Mouse (Mus musculus): ENCODE data around the gene Efhd1. TPM values are rescaled to one million over a fixed set of nuclear protein-coding genes. Genes with fewer than 3 reads are reported as not detected.

The Efhd1 gene
- total and polyA plus RNA-seq, 2 experiments from 2014 or later: 1.3 to 2.2 TPM

DNA sequence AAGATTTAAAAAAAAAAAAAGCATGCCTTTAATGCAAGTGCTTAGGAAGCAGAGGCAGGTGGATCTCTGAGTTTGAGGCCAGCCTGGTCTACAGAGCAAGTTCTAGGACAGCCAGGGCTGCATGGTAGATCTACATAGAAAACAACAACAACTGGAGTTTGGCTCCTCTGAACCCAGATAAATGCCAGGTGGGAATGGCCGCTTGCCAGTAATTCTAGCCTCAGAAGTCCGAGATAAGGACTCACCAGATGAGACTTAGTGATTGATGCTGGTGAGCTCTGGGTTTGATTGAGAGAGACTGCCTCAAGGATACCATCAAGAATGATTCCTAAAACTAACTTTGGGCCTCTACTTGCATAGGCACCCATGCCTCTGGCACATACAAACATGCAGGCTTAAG, 86.4 kb downstream of the Efhd1 start:
- TF ChIP-seq CTCF (IDR thresholded peaks at IDR 0.05; ENCODE audit: low read depth): no peak
- H3K9me3 ChIP-seq (ENCODE audit: low read length): no peaks in the 10 kb centered on the region
- H3K4me3 ChIP-seq (ENCODE audit: low read depth, low read length): no peak overlapping the region
- no peak overlapping the region for H3K9ac ChIP-seq
- no peak overlapping the region for H3K27ac ChIP-seq (ENCODE audit: low read depth, low read length)
- ATAC-seq (no peak), DNase-seq (no peak)
- H3K27me3 ChIP-seq (ENCODE audit: insufficient read depth, low read length): no peaks in the 10 kb centered on the region
- 93% methylated on average over 2 of the region's 2 CpGs for WGBS
- H3K4me1 ChIP-seq (ENCODE audit: insufficient read depth): no peaks in the 10 kb centered on the region
- peaks cover 4% of the 10 kb centered on the region for H3K36me3 ChIP-seq (ENCODE audit: insufficient read depth)
- H3K4me2 ChIP-seq (ENCODE audit: low read depth): no peak overlapping the region

DNA sequence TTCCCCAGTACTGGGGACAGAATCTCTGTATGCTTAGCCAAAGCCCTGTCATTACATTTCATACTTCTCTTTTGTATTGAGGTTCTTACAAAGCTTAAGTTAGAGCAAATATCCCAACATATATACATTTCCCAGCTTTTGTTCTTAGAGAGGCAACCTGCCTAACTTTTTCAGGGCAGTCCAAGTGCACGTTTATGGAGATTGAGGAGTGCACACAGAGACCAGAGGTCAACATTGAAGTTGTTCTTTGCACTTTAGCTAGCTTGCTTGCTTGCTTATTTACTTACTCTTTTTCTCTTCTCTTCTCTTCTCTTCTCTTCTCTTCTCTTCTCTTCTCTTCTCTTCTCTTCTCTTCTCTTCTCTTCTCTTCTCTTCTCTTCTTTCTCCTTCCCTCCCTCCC, 96.1 kb downstream of the Efhd1 start:
- ATAC-seq (no peak), DNase-seq (no peak)
- Histone ChIP-seq H3K4me1 (ENCODE audit: insufficient read depth) (no peaks in the 10 kb centered on the region), H3K36me3 (ENCODE audit: insufficient read depth) (peaks cover 11% of the 10 kb centered on the region), H3K9me3 (ENCODE audit: low read length) (no peaks in the 10 kb centered on the region), H3K4me2 (ENCODE audit: low read depth) (no peak overlapping the region), H3K9ac (no peak overlapping the region), H3K4me3 (ENCODE audit: low read depth, low read length) (no peak overlapping the region), H3K27me3 (ENCODE audit: insufficient read depth, low read length) (no peaks in the 10 kb centered on the region), H3K27ac (ENCODE audit: low read depth, low read length) (no peak overlapping the region)
- 74% methylated on average over 1 of the region's 1 CpGs for WGBS
- no peak for TF ChIP-seq CTCF (IDR thresholded peaks at IDR 0.05; ENCODE audit: low read depth)

Other genes starting within 250 kb of the Efhd1 start
- gene Alppl2, start 174.4 kb upstream of the Efhd1 start, total RNA-seq (2014; rRNA removed): not detected in 2 replicates
- gene Alppl2, start 174.4 kb upstream of the Efhd1 start, polyA plus RNA-seq (2015; fragmentation: Nextera tagmentation; extraction: Ambion mirVana): not detected in 2 replicates
- not detected in 2 replicates for gene Alpi, start 162.8 kb upstream of the Efhd1 start, total RNA-seq (2014; rRNA removed)
- gene Alpi, start 162.8 kb upstream of the Efhd1 start, polyA plus RNA-seq (2015; fragmentation: Nextera tagmentation; extraction: Ambion mirVana): not detected in 2 replicates
- gene Akp3, start 139.4 kb upstream of the Efhd1 start, total RNA-seq (2014; rRNA removed): not detected in 2 replicates
- gene Akp3, start 139.4 kb upstream of the Efhd1 start, polyA plus RNA-seq (2015; fragmentation: Nextera tagmentation; extraction: Ambion mirVana): not detected in 2 replicates
- gene Ecel1, start 107.8 kb upstream of the Efhd1 start, total RNA-seq (2014; rRNA removed): 19.1 and 36.1 TPM in 2 replicates
- 17.8 and 28.5 TPM in 2 replicates for gene Ecel1, start 107.8 kb upstream of the Efhd1 start, polyA plus RNA-seq (2015; fragmentation: Nextera tagmentation; extraction: Ambion mirVana)
- gene Prss56, start 81.0 kb upstream of the Efhd1 start, total RNA-seq (2014; rRNA removed): 3.1 and 4.0 TPM in 2 replicates
- 2.5 and 4.3 TPM in 2 replicates for gene Prss56, start 81.0 kb upstream of the Efhd1 start, polyA plus RNA-seq (2015; fragmentation: Nextera tagmentation; extraction: Ambion mirVana)
- not detected in 2 replicates for gene Chrnd, start 73.8 kb upstream of the Efhd1 start, total RNA-seq (2014; rRNA removed)
- gene Chrnd, start 73.8 kb upstream of the Efhd1 start, polyA plus RNA-seq (2015; fragmentation: Nextera tagmentation; extraction: Ambion mirVana): not detected in 2 replicates
- gene Chrng, start 59.7 kb upstream of the Efhd1 start, total RNA-seq (2014; rRNA removed): not detected in 2 replicates
- not detected in 2 replicates for gene Chrng, start 59.7 kb upstream of the Efhd1 start, polyA plus RNA-seq (2015; fragmentation: Nextera tagmentation; extraction: Ambion mirVana)
- 71.5 and 81.7 TPM in 2 replicates for gene Eif4e2, start 50.4 kb upstream of the Efhd1 start, total RNA-seq (2014; rRNA removed)
- gene Eif4e2, start 50.4 kb upstream of the Efhd1 start, polyA plus RNA-seq (2015; fragmentation: Nextera tagmentation; extraction: Ambion mirVana): 77.6 and 87.5 TPM in 2 replicates
- 69.0 and 73.4 TPM in 2 replicates for gene Gigyf2, start 62.6 kb downstream of the Efhd1 start, total RNA-seq (2014; rRNA removed)
- gene Gigyf2, start 62.6 kb downstream of the Efhd1 start, polyA plus RNA-seq (2015; fragmentation: Nextera tagmentation; extraction: Ambion mirVana): 31.9 and 44.3 TPM in 2 replicates
- gene Kcnj13, start 130.4 kb downstream of the Efhd1 start, total RNA-seq (2014; rRNA removed): 1.9 and 4.8 TPM in 2 replicates
- gene Kcnj13, start 130.4 kb downstream of the Efhd1 start, polyA plus RNA-seq (2015; fragmentation: Nextera tagmentation; extraction: Ambion mirVana): 17.0 and 17.5 TPM in 2 replicates
- not detected in 2 replicates for gene Snorc, start 205.9 kb downstream of the Efhd1 start, total RNA-seq (2014; rRNA removed)
- 0.79 and 1.5 TPM in 2 replicates for gene Snorc, start 205.9 kb downstream of the Efhd1 start, polyA plus RNA-seq (2015; fragmentation: Nextera tagmentation; extraction: Ambion mirVana)
- gene Neu2, start 245.5 kb downstream of the Efhd1 start, total RNA-seq (2014; rRNA removed): 0.38 and 1.4 TPM in 2 replicates
- gene Neu2, start 245.5 kb downstream of the Efhd1 start, polyA plus RNA-seq (2015; fragmentation: Nextera tagmentation; extraction: Ambion mirVana): 0.99 and 1.3 TPM in 2 replicates